Mouse (Mus musculus): Measurements from ENCODE around the gene Cyp51.

Gene Cyp51

GRCm38 (mm10) chr5:4040922-4041321, 63.6 kb downstream of the Cyp51 start:
- ChIA-PET POLR2A (no interaction called here), CTCF (no interaction called here)

- ChIA-PET POLR2A (no interaction called here), CTCF (interaction anchor here in 1 of 4 experiments (0.6 kb wide), 1 partner anchor 19 kb away, joined by 3 read pairs; no protein-coding TSS in a partner anchor)
Observed at GRCm38 (mm10) chr5:4040372-4040771, 64.2 kb downstream of the Cyp51 start.

- ChIA-PET POLR2A (no interaction called here), CTCF (no interaction called here)
Observed at GRCm38 (mm10) chr5:4039351-4039750, 65.2 kb downstream of the Cyp51 start.

GRCm38 (mm10) chr5:4036686-4037085, 67.9 kb downstream of the Cyp51 start:
- ChIA-PET POLR2A (no interaction called here), CTCF (interaction anchor here in 1 of 4 experiments (0.5 kb wide), 1 partner anchor 1449 kb away, joined by 4 read pairs; no protein-coding TSS in a partner anchor)

- ChIA-PET POLR2A (no interaction called here), CTCF (no interaction called here)
Observed at GRCm38 (mm10) chr5:4031846-4032245, 72.7 kb downstream of the Cyp51 start.

Data from embryonic stem cell, embryonic (primary cell).